8 mouse cellular contexts compared by ENCODE assay signal in the genomic region with DNA sequence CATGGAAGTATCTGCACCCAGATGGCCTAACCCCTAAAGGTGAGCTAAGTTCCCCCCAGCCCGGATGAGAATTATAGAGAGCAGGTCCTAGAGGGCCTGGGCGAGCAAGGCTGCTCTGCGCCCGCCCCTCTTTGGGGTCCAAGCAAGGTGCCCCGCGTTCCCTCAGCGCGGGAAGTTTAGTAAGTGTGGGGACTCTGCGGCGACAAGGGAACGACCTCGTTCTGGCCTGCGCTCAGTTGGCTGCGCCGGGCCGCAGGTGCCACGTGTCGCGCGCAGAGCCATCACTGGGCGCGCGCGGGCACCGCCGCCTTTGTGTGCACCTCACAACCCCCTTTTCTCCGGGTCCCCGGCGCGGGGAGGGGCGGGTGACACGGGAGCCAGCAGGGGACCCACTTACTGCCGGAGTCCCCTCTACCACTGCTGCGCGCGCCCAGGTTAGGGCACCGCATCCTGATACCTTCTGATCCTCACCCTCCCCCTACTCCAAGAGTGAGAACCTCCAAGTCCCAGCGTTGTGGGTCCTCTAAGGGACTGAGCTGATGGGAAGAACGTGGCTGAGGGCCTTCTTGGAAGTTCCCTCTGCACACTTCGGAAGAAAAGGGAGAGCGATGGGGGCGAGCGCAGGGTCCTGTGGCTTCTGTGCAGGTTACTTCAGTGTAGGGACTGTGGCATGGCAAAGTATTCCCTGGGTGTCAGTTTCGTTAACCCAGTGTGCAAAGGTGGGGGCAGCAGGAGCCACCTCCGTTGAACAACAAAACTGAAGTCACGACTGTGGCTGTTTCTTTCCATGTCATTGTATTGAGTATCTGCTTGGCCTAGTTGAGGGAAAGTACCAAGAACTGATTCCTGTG. TPM values are rescaled to one million over a fixed set of nuclear protein-coding genes. Genes with fewer than 3 reads are reported as not detected.
DNase-seq lines count a peak whose midpoint lies in the region; ATAC-seq and TF ChIP-seq lines count a peak whose summit lies in the region.

No protein-coding gene starts in this region.

- TF ChIP-seq POLR2A in heart, adult 2 months (IDR thresholded peaks at IDR 0.05; ENCODE audit: insufficient read depth, low read depth, low read length), result no peak

- no peak for TF ChIP-seq EP300 in heart, adult 2 months (IDR thresholded peaks at IDR 0.05; ENCODE audit: insufficient read depth, low read depth, low read length)

- no peak for ATAC-seq in heart, embryonic 13.5 days (ENCODE audit: extremely low read depth, insufficient number of reproducible peaks, low FRiP score, low TSS enrichment)
- peak; percentile 71 for ATAC-seq in forebrain, embryonic 16.5 days

- 13% methylated on average over 46 of the region's 46 CpGs for WGBS in heart, embryonic 13.5 days
- WGBS in heart, adult 2 months, result 32% methylated on average over 46 of the region's 46 CpGs
- 10% methylated on average over 45 of the region's 46 CpGs for WGBS in forebrain, embryonic 16.5 days
- 4% methylated on average over 46 of the region's 46 CpGs for WGBS in midbrain, embryonic 10.5 days

- DNase-seq in heart, adult 2 months, result no peak
- DNase-seq in ES-CJ7 (ENCODE audit: low read depth, low spot score), result peak; percentile 38
- peak; percentile 40 for DNase-seq in midbrain, embryonic 10.5 days (ENCODE audit: low spot score)
- DNase-seq in T-cell, adult 2 months (ENCODE audit: low spot score), result no peak
- DNase-seq in MN1 (ENCODE audit: low spot score), result no peak
- DNase-seq in frontal cortex, postnatal 14 days (ENCODE audit: low spot score in 2 of 2), result no peak

- H3K4me3 ChIP-seq in heart, embryonic 13.5 days, result peak overlapping the region; percentile 50
- H3K4me3 ChIP-seq in heart, adult 2 months, result no peak overlapping the region
- peak overlapping the region; percentile 51 for H3K4me3 ChIP-seq in forebrain, embryonic 16.5 days (replicated peaks; ENCODE audit: low read length)
- peak overlapping the region; percentile 57 for H3K4me3 ChIP-seq in midbrain, embryonic 10.5 days

- intact Hi-C loops in heart, adult 2 months (cut with DNase I), result no loop called here

- H3K4me1 ChIP-seq in heart, embryonic 13.5 days, result peaks cover 12% of the 10 kb centered on the region
- H3K4me1 ChIP-seq in heart, adult 2 months (ENCODE audit: control insufficient read depth, insufficient read depth, low read length), result no peaks in the 10 kb centered on the region
- H3K4me1 ChIP-seq in forebrain, embryonic 16.5 days (replicated peaks; ENCODE audit: control insufficient read depth, insufficient read depth, low read length), result peaks cover 7% of the 10 kb centered on the region
- H3K4me1 ChIP-seq in midbrain, embryonic 10.5 days, result peaks cover 32% of the 10 kb centered on the region

- no peak for TF ChIP-seq CTCF in heart, adult 2 months (IDR thresholded peaks at IDR 0.05)

- peak overlapping the region; percentile 63 for H3K9ac ChIP-seq in heart, embryonic 13.5 days
- H3K9ac ChIP-seq in heart, adult 2 months (ENCODE audit: low read depth, low read length), result no peak overlapping the region
- H3K9ac ChIP-seq in forebrain, embryonic 16.5 days (replicated peaks; ENCODE audit: low read depth, low read length), result peak overlapping the region; percentile 70

- H3K36me3 ChIP-seq in heart, embryonic 13.5 days, result no peaks in the 10 kb centered on the region
- H3K36me3 ChIP-seq in heart, adult 2 months (ENCODE audit: control insufficient read depth, insufficient read depth, low read length), result no peaks in the 10 kb centered on the region
- H3K36me3 ChIP-seq in forebrain, embryonic 16.5 days (ENCODE audit: control insufficient read depth, insufficient read depth), result no peaks in the 10 kb centered on the region
- no peaks in the 10 kb centered on the region for H3K36me3 ChIP-seq in midbrain, embryonic 10.5 days

- no peaks in the 10 kb centered on the region for H3K79me2 ChIP-seq in heart, adult 2 months (replicated peaks; ENCODE audit: control insufficient read depth, insufficient read depth, low read length)

- no peak overlapping the region for H3K27ac ChIP-seq in heart, embryonic 13.5 days (replicated peaks)
- H3K27ac ChIP-seq in heart, adult 2 months, result no peak overlapping the region
- H3K27ac ChIP-seq in forebrain, embryonic 16.5 days (ENCODE audit: low read length), result no peak overlapping the region
- peak overlapping the region; percentile 81 for H3K27ac ChIP-seq in midbrain, embryonic 10.5 days (replicated peaks)

- peak overlapping the region; percentile 76 for H3K4me2 ChIP-seq in heart, embryonic 13.5 days
- H3K4me2 ChIP-seq in forebrain, embryonic 16.5 days (ENCODE audit: low read length), result peak overlapping the region; percentile 89

- peaks cover 45% of the 10 kb centered on the region for H3K27me3 ChIP-seq in heart, embryonic 13.5 days (replicated peaks)
- no peaks in the 10 kb centered on the region for H3K27me3 ChIP-seq in heart, adult 2 months (ENCODE audit: control insufficient read depth, insufficient read depth, low read length)
- peaks cover 5% of the 10 kb centered on the region; the same call in 1 of the 2 replicates for H3K27me3 ChIP-seq in forebrain, embryonic 16.5 days (replicated peaks; ENCODE audit: control insufficient read depth, insufficient read depth, low read length)
- peaks cover 60% of the 10 kb centered on the region for H3K27me3 ChIP-seq in midbrain, embryonic 10.5 days (ENCODE audit: low read depth, poor library complexity, severe bottlenecking)

- no peaks in the 10 kb centered on the region for H3K9me3 ChIP-seq in heart, embryonic 13.5 days
- H3K9me3 ChIP-seq in forebrain, embryonic 16.5 days (ENCODE audit: control insufficient read depth, low read length), result no peaks in the 10 kb centered on the region
- no peaks in the 10 kb centered on the region for H3K9me3 ChIP-seq in midbrain, embryonic 10.5 days (replicated peaks)

RNA-seq across cellular contexts. Expression of a gene that starts 0.7 kb away (rescaled TPM):
- polyA plus RNA-seq in heart, embryonic 13.5 days (2015; fragmentation: Nextera tagmentation; extraction: Ambion mirVana), result 202 and 217 TPM in 2 replicates
- total RNA-seq in heart, adult 2 months (2021), result 1 to 10 TPM; 7.8 to 8.6 TPM
- polyA plus RNA-seq in heart, adult 2 months (2012; rRNA removed), result 11.3 and 19.1 TPM in 2 replicates
- polyA plus RNA-seq in forebrain, embryonic 16.5 days (2015; fragmentation: Nextera tagmentation; extraction: Ambion mirVana), result 38.6 and 42.3 TPM in 2 replicates
- 65.6 and 82.0 TPM in 2 replicates for polyA plus RNA-seq in midbrain, embryonic 10.5 days (2016; fragmentation: Nextera tagmentation; extraction: Ambion mirVana)

RNA-seq across cellular contexts. Expression of a gene that starts 55.9 kb away (rescaled TPM):
- polyA plus RNA-seq in heart, embryonic 13.5 days (2015; fragmentation: Nextera tagmentation; extraction: Ambion mirVana), result 28.9 and 32.3 TPM in 2 replicates
- 1 to 10 TPM; 6.6 to 7.4 TPM for total RNA-seq in heart, adult 2 months (2021)
- 9.9 and 14.8 TPM in 2 replicates for polyA plus RNA-seq in heart, adult 2 months (2012; rRNA removed)
- polyA plus RNA-seq in forebrain, embryonic 16.5 days (2015; fragmentation: Nextera tagmentation; extraction: Ambion mirVana), result 25.1 and 25.9 TPM in 2 replicates
- polyA plus RNA-seq in midbrain, embryonic 10.5 days (2016; fragmentation: Nextera tagmentation; extraction: Ambion mirVana), result 42.5 and 45.7 TPM in 2 replicates

Comparison
In these comparisons a context has a peak if more than half of its experiments do, and no peak if none do; other contexts are left out.
1. DNase-seq: peak in ES-CJ7 (single experiment) and midbrain, embryonic 10.5 days (single experiment); none in heart, adult 2 months (0 of 2), T-cell, adult 2 months (single experiment), MN1 (single experiment) and frontal cortex, postnatal 14 days (0 of 2).